Mouse (Mus musculus): Measurements from ENCODE around the gene Mad1l1.

Gene Mad1l1

GRCm38 (mm10) chr5:140056291-140056690, 265.1 kb downstream of the Mad1l1 start:
- no peak for DNase-seq (ENCODE audit: low spot score in 2 of 2)

GRCm38 (mm10) chr5:140055431-140055830, 265.9 kb downstream of the Mad1l1 start:
- DNase-seq (ENCODE audit: low spot score in 2 of 2) = no peak

GRCm38 (mm10) chr5:140053626-140054025, 267.7 kb downstream of the Mad1l1 start:
- no peak for DNase-seq (ENCODE audit: low spot score in 2 of 2)

- no peak for DNase-seq (ENCODE audit: low spot score in 2 of 2)
Observed at GRCm38 (mm10) chr5:140052405-140052804, 268.9 kb downstream of the Mad1l1 start.

DNA sequence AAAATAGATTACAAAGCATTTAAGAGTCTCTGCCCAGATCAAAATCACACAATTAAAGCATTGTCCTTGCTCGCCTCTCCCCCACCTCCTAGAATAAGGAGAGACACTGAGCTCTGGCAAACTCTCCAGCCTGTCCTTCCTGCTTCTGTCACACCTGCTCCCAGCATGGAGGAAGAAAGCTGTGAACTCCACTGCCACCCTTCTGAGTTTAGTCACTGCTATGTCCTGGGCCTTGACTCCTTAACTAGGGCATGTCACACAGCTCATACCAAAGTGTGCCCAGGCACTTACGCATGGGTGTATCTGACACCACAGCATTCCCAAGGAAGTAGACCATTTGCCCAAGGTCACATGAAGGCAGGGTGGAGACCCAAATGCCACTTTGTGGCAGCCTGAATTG, 275.9 kb downstream of the Mad1l1 start:
- no peak for DNase-seq (ENCODE audit: low spot score in 2 of 2)

DNA sequence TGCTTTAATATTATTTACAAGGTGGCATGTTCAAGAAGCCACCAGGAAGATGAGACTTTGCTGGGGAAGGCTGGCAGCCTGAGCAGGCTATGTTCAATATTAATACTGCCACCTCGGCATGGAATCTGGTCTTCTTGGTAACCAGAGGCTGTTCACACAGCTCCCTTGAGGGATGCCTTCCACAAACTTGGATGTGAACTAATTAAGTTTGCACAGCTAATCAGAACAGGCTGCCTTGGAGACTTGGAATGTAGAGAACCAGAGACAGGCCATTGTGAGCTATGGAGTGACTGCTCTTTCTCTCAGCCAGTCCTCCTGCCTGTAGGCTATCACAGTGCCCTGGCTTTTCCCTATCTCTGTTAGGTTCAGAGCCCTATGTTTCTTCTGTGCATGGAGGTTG, 278.4 kb downstream of the Mad1l1 start:
- DNase-seq (ENCODE audit: low spot score in 2 of 2) = no peak

- DNase-seq (ENCODE audit: low spot score in 2 of 2) = no peak
Observed at GRCm38 (mm10) chr5:140042002-140042611, 279.2 kb downstream of the Mad1l1 start.

GRCm38 (mm10) chr5:140041055-140041454, 280.3 kb downstream of the Mad1l1 start:
- no peak for DNase-seq (ENCODE audit: low spot score in 2 of 2)

DNA sequence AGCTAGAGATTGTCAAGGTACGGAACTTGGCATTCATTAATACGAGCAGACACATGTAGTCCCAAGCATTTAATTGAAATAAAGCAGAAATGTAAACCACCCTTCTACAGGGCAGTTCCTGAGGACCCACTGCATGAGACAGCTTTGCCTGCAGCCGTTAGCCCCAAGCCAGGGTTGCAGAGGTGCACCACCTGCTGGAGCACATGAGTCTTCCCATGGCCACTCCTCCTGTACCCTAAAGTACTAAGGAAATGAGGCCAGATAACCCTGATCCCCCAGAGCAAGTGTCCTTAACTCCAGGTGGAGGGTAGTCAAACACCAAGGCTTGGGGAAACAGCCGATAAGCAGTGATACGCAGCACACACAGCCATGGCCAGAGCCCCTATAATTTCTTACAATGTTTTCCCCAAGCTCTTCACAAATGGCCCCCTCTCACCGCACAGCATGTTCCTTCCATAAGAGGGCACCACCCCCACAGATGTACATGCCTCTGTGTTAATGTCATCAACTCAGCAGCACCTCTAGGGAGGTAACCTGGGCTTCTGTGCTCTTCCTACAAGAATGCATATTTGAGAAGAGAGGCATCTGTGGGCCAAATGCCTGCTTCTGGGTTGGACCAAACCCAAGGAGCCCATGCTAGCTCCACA, 283.6 kb downstream of the Mad1l1 start:
- no peak for DNase-seq (ENCODE audit: low spot score in 2 of 2)

- no peak for DNase-seq (ENCODE audit: low spot score in 2 of 2)
Observed at GRCm38 (mm10) chr5:140035641-140036040, 285.7 kb downstream of the Mad1l1 start.

DNA sequence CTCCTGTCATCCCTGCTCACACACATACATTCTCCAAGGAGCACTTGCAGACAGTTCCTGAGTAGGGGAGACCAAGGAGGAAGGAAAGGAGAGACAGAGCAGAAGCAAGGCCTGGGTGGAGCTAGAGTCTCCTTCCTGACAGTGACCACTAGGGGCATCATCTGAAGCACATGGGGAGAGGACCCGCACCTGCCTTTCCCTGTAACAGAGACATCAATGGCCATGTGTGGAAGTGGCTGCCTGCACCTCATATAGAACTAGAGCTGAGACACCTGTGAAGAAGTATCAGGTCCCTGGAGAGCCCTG, 286.4 kb downstream of the Mad1l1 start:
- DNase-seq (ENCODE audit: low spot score in 2 of 2) = no peak

- no peak for DNase-seq (ENCODE audit: low spot score in 2 of 2)
Observed at GRCm38 (mm10) chr5:140034300-140035024, 286.9 kb downstream of the Mad1l1 start.

DNA sequence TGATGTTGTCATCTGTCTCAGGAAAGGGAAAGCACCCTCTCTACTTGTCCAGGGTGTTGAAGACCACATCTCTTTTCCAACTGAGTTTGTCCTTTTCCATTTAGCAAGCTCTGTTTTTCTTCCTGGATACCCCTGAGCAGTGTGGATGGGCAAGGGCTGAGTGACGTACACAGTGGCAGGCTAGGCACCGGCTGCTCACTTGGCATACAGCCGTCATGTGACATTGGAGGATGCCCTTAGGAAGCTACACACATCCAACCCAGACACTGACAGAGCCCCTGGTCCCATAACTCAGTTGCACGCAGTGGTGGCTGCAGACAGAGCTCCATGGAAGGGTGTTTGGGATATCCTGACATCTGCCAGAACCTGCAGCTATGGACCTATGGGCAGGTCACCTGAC, 295.0 kb downstream of the Mad1l1 start:
- DNase-seq (ENCODE audit: low spot score in 2 of 2) = no peak

DNA sequence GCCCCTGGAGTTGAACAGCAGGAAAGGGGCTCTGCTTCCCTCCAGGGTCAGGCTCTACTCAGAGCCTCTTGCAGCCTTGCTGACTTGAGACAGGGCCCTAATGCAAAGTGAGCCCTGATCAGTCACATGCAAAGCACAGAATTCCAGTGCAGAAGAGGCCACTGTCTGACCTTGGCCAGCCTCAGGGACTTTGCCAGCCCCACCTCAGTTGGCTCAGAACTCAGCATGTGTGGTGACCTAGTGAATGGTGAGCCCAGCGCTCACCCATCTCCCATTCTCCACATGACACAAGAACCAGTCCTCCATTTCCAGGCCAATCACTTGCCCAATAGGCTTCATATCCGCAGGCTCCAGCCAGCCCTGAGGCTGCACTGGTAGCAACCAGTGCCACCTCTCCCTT, 296.1 kb downstream of the Mad1l1 start:
- no peak for DNase-seq (ENCODE audit: low spot score in 2 of 2)

DNA sequence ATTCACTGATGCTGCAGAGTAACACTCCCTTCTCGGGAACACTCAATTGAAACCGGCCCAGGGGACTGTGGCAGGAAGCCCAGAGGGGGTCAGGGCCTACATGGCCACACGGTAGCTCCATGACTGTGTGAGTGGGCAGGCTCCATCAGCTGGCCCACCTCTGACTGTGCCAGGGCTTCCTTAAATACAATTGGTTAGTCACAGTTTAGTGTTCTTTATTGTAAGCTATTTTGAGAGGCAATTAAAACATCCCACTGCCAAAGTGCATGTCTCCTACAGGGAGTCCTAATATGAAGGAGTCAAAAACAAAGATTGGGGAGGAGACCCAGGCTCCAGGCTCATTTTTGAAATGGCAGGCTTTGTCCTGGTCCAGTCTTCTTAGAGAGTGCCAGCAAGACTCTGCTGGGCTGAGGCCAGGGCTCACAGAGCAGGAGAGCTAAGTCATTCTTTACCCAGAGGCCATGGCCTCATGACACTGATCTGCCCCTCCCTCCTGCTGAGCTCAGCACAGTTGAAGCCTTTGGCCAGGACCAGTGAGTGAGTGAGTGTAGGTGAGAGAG, 297.3 kb downstream of the Mad1l1 start:
- DNase-seq (ENCODE audit: low spot score in 2 of 2) = no peak

DNA sequence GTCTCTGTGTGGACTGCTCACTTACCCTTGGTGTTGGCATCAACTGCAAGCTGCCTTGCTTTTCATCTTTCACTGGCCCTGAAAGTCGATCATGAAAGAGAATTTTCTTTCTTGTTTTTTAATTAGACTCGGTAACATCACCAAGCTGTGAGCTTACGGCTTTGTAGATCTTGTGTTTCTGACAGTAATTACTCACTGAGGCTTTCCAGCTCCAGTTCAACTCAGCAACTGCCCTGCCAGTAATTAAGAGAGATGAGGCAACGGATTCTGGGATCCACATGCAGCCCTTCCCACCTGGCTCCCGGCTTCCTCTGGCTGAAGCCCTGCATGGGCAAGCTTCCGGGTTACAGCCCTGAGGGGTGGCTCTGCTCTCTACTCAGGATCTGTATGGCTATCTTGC, 298.5 kb downstream of the Mad1l1 start:
- DNase-seq (ENCODE audit: low spot score in 2 of 2) = no peak

DNA sequence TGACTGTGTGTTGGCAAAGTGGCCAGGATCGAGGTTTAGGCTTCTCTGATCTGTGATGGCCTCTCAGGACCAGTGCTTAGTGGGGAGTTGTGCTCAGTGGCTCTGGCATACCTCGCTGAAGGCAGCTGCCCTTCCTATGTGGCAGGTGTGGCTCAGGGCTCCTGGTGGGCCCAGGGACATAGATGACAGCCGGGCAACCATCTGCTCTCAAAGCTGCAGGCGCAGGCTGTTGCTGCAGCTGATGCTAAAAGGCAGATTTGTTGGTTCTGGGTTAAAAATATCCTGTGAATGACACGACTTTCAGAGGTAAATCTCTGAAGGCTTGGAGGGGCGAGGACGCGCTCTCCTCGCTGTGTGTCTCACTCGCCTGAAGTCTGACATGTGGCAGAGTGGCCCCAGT, 299.6 kb downstream of the Mad1l1 start:
- DNase-seq (ENCODE audit: low spot score in 2 of 2) = no peak

DNA sequence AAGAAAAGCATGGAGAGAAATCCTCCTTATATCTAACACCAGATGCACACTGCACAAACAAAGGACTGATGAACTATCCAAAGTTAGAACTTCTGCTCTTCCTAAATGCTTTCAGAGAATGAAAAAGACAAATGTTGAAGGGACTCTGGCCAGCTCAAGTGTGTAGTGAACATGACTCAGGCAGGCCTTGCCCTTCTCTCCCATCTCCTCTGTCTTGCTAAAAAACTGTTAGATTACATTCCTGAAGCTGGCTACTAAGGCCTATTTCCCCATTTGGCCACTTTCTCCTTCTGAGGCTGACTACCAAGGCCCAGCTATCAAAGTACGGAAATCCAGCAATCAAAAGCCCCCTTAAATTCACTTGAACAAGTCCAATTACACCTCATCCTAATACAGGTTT, 301.7 kb downstream of the Mad1l1 start:
- no peak for DNase-seq (ENCODE audit: low spot score in 2 of 2)

DNA sequence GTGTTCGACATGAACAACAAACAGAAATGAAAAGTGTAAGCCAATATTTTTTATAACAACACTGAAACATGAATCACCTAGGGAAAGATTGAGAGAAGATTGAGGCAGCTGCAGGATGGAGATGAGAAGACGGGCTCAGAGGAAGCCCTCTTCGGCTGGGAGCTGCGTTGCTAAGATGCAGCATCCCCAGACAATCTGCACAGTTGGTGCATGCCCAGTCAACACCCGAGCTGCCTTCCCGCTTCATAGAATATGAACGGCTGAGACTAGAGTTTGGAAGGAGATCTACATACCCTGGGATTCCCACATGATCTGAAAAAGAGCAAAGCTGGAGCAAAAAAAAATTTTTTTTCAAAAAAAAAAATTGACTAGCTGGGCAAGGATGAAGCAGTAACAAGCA, 302.6 kb downstream of the Mad1l1 start:
- no peak for DNase-seq (ENCODE audit: low spot score in 2 of 2)

- no peak for DNase-seq (ENCODE audit: low spot score in 2 of 2)
Observed at GRCm38 (mm10) chr5:140016896-140017295, 304.5 kb downstream of the Mad1l1 start.

- DNase-seq (ENCODE audit: low spot score in 2 of 2) = no peak
Observed at GRCm38 (mm10) chr5:140013652-140014051, 307.7 kb downstream of the Mad1l1 start.

DNA sequence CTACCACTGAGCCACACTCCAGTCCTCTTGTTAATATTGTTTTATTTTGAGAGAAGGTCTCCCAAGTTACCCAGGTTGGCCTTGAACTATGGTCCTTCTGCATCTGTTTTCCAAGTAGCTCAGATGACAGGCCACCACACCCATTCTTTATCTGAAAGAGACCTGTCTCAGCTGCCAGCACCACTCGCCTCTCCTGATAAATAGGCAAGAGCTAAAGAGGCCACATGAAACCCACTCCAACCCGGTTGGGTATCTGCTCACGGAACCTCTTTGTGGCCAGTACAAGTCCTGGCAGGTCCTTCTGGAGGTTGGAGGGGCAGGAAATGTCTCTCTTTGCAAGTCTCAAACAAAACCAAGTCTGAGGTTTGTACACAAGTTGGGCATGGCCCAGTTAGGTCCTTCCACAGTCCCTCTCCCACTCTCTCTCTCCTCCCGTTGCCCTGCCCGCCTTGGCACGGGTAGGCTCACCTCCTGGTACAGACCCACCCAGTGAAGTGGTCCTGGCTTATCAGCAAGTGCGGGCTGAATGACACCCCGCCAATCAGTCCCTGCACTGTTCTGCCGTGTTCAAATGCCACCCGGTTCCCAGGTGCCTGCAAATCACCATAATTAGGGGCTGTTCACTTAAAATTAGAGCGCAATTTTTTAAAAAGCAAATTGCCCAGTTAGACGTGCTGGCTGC, 308.9 kb downstream of the Mad1l1 start:
- no peak for DNase-seq (ENCODE audit: low spot score in 2 of 2)

GRCm38 (mm10) chr5:140010405-140010804, 310.9 kb downstream of the Mad1l1 start:
- DNase-seq (ENCODE audit: low spot score in 2 of 2) = no peak
